Mouse (Mus musculus) bone marrow macrophage, adult 2 months (primary cell): ENCODE data around the gene Kctd18. TPM values are rescaled to one million over a fixed set of nuclear protein-coding genes. Genes with fewer than 3 reads are reported as not detected.

Experiments
- H3K27ac ChIP-seq: 2 replicates; pipeline ENCODE4 v1.5.1; 2012; ENCODE audit warnings: low read depth, low read length; ENCODE audit not compliant: insufficient read depth
- H3K4me1 ChIP-seq: 2 replicates; pipeline ENCODE4 v1.6.1; 2012; ENCODE audit warnings: low read length; ENCODE audit not compliant: control insufficient read depth, insufficient read depth
- H3K4me3 ChIP-seq: 2 replicates; pipeline ENCODE4 v1.5.1; 2012; ENCODE audit warnings: mild to moderate bottlenecking, low read length, moderate library complexity; ENCODE audit not compliant: insufficient read depth
- CTCF ChIP-seq: IDR thresholded peaks from 2 replicates; pipeline ENCODE4 v1.5.1; 2012; ENCODE audit warnings: low read depth, mild to moderate bottlenecking, low read length, moderate library complexity
- POLR2A ChIP-seq: IDR thresholded peaks from 2 replicates; pipeline ENCODE4 v1.6.1; 2012; ENCODE audit warnings: mild to moderate bottlenecking, low read depth, low read length, borderline replicate concordance
- polyA plus RNA-seq: library from polyadenylated mRNA; stranded (reverse); fragments of >200 nt; gene quantifications from 2 replicates; pipeline ENCODE4 v1.2.4, GENCODE M21; 2012; ENCODE audit not compliant: missing spikeins, insufficient read depth, insufficient read length

The Kctd18 gene
- polyA plus RNA-seq, 1 experiment: 16.9 TPM

DNA sequence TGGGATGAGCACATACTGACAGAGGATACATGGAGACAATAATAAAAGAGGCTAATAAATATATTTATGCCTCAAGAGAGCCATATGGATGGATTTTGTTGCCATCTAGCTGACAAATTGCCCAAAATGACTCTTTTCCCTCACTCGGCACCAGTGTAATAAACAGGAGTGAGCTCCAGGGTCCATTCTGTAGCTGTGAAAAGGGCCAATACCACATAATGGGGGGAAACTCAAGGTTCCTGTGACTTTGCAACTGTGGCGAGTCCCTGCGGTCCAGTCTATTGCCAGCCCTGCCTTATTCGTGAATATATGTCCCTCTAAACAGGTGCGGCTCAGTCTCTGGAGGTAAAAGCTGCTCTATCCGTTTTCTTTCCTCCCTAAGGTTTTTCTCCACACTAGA is 107.2 kb downstream of the Kctd18 start:
- Histone ChIP-seq H3K4me1 (no peaks in the 10 kb centered on the region), H3K27ac (no peak overlapping the region), H3K4me3 (no peak overlapping the region)
- TF ChIP-seq POLR2A (no peak), CTCF (no peak)

DNA sequence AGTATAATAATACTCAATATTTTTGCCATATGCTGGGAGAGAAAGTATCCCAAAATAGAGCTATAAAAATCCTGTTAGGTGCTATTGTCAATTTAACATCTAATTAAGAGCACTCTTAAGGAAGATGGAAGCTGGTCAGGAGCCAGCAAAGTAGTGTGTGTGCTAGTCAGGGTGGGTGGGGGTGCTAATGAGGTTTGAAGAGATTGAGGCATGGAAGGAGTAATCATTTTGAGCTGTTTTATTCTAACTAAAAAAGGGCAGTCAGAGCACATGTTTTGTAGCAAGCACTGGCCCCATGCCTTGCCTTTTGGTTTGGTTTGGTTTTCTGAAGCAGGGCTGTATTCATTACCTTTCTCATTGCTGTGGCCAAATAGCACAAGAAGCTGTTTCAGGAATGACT is 112.4 kb downstream of the Kctd18 start:
- no peaks in the 10 kb centered on the region for H3K4me1 ChIP-seq
- TF ChIP-seq POLR2A (no peak), CTCF (no peak)
- H3K4me3 ChIP-seq: no peak overlapping the region
- H3K27ac ChIP-seq: no peak overlapping the region

- H3K27ac ChIP-seq: no peak overlapping the region
- H3K4me3 ChIP-seq: no peak overlapping the region
- no peaks in the 10 kb centered on the region for H3K4me1 ChIP-seq
- TF ChIP-seq CTCF: no peak
- TF ChIP-seq POLR2A: no peak
These were observed 112.8 kb downstream of the Kctd18 start for GRCm38 (mm10) chr1:57905912-57906311.

Other genes with a start within 250 kb of the Kctd18 start
- gene Spats2l, start 244.8 kb downstream of the Kctd18 start, polyA plus RNA-seq: not detected in 2 replicates
- gene Sgo2a, start 23.0 kb downstream of the Kctd18 start, polyA plus RNA-seq: 11.4 and 12.4 TPM in 2 replicates
- gene Aox1, start 11.0 kb upstream of the Kctd18 start, polyA plus RNA-seq: 0.82 and 1.1 TPM in 2 replicates
- gene Aox3, start 94.2 kb upstream of the Kctd18 start, polyA plus RNA-seq: not detected in 2 replicates
- not detected in 2 replicates for gene Aox4, start 191.4 kb upstream of the Kctd18 start, polyA plus RNA-seq